Mouse (Mus musculus) stomach, embryonic 15.5 days (tissue): ENCODE results near the gene Pah. TPM values are rescaled to one million over a fixed set of nuclear protein-coding genes. Genes with fewer than 3 reads are reported as not detected.

Experiments
- ATAC-seq: fragments of 200-750 bp; cut with Nextera tagmentation; 2 replicates; pipeline ENCODE4 v1.8.0; 2017; ENCODE audit warnings: low read depth, moderate number of reproducible peaks, moderate TSS enrichment; ENCODE audit not compliant: insufficient read depth, low FRiP score
- H3K27ac ChIP-seq: fragments of 300-500 bp; sonication (generic); 2 replicates; pipeline ENCODE4 v1.5.1; 2015; ENCODE audit warnings: mild to moderate bottlenecking, inconsistent platforms
- H3K27me3 ChIP-seq: fragments of 300-500 bp; sonication (generic); replicated peaks from 2 replicates; pipeline ENCODE4 v1.6.1; 2015; ENCODE audit warnings: inconsistent platforms
- H3K36me3 ChIP-seq: fragments of 300-500 bp; sonication (generic); 2 replicates; pipeline ENCODE4 v1.6.1; 2015; ENCODE audit warnings: inconsistent platforms
- H3K4me1 ChIP-seq: fragments of 300-500 bp; sonication (generic); 2 replicates; pipeline ENCODE4 v1.6.1; 2015; ENCODE audit warnings: inconsistent platforms
- H3K4me2 ChIP-seq: fragments of 300-500 bp; sonication (generic); 2 replicates; pipeline ENCODE4 v1.6.1; 2015; ENCODE audit warnings: mild to moderate bottlenecking, inconsistent platforms
- H3K4me3 ChIP-seq: fragments of 300-500 bp; sonication (generic); replicated peaks from 2 replicates; pipeline ENCODE4 v1.5.1; 2015; ENCODE audit warnings: inconsistent platforms
- H3K9ac ChIP-seq: fragments of 300-500 bp; sonication (generic); 2 replicates; pipeline ENCODE4 v1.6.1; 2015; ENCODE audit warnings: inconsistent platforms
- H3K9me3 ChIP-seq: fragments of 300-500 bp; sonication (generic); 2 replicates; pipeline ENCODE4 v1.6.1; 2016; ENCODE audit warnings: inconsistent platforms
- WGBS: fragments of 180-500 bp; shearing (Covaris S2); methylation state at CpG from one replicate; pipeline ENCODE4 v1.1.7; 2015; 5-methylcytosine and 5-hydroxymethylcytosine counted together
- polyA plus RNA-seq: library from polyadenylated mRNA; unstranded; fragments of >200 nt; fragmentation: Nextera tagmentation; extraction: Ambion mirVana; gene quantifications from 2 replicates; pipeline ENCODE4 v1.2.1, GENCODE M21; 2015

The Pah gene
- polyA plus RNA-seq, 1 experiment from 2014 or later, result 6.8 TPM

DNA sequence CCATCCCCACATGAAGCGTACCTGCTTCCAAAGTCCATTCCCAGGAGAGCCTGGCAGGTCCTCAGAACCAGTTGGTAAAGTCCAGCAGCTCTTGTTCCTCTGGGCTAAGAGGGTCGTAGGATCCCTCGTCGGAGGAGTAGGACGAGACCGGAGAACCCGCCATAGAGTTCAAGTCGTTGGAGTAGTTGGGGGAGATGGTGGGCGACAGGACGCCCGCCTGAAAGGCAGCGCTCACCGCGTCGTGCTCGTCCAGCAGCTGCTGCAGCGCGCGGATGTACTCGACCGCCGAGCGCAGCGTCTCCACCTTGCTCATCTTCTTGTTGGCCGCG lies 29.3 kb upstream of the Pah start:
- peak overlapping the region; percentile 16; the same call in 1 of the 2 replicates for H3K9ac ChIP-seq
- no peak for ATAC-seq
- H3K9me3 ChIP-seq, result no peaks in the 10 kb centered on the region
- WGBS, result under 1% methylated on average over 26 of the region's 26 CpGs
- H3K4me1 ChIP-seq, result peaks cover 15% of the 10 kb centered on the region
- peak overlapping the region; percentile 56 for H3K4me3 ChIP-seq
- peak overlapping the region; percentile 99 for H3K4me2 ChIP-seq
- no peaks in the 10 kb centered on the region for H3K36me3 ChIP-seq
- peak overlapping the region; percentile 18; the same call in 1 of the 2 replicates for H3K27ac ChIP-seq
- peaks cover 89% of the 10 kb centered on the region for H3K27me3 ChIP-seq

DNA sequence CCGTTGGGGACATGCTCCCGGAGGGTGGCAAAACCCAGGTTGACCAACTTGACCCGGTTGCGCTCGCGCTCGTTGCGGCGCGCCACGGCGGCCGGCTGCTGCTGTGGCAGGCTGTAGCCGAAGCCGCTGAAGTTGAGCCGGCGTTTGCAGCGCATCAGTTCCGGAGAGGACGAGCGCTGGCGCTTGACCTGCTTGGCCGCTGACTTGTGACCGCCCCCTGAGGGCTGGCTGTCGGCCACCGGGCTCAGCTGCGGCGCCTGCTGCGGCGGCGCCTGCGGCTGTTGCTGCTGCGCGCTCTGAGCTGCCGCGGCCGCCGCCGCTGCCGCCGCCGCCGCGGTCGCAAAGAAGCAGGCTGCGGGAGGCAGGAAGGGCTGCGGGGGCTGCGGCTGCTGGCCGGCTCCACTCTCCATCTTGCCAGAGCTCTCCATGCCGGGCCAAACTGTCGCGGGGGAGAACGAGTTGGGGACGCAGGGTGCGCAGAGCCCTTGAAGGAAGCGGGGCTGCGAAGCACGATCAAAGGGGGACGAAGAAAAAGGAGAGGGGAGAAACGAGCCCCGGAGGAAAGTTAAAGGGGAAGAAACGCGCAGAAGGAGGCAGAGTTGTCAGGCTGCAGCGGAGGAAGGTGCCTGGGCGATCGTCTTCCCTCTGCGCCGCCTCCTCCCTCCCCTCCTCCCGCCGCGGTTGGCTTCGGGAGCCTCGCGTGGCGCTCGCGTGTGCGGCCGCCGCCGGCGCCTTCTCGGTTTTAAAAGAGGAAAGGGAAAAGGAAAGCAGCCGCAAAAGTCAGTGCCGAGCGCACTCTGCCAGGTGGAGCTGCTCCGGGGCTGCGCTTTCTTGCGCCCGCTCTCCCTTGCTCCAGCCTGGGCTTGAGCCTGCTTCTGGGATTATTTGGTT lies 28.7 kb upstream of the Pah start:
- H3K27me3 ChIP-seq, result peaks cover 86% of the 10 kb centered on the region
- H3K4me1 ChIP-seq, result peaks cover 15% of the 10 kb centered on the region
- H3K9me3 ChIP-seq, result no peaks in the 10 kb centered on the region
- no peaks in the 10 kb centered on the region for H3K36me3 ChIP-seq
- peak overlapping the region; percentile 16; the same call in 1 of the 2 replicates for H3K9ac ChIP-seq
- under 1% methylated on average over 66 of the region's 90 CpGs for WGBS
- peak overlapping the region; percentile 56 for H3K4me3 ChIP-seq
- ATAC-seq, result peak; percentile 14; the same call in 1 of the 2 replicates
- peak overlapping the region; percentile 18; the same call in 1 of the 2 replicates for H3K27ac ChIP-seq
- H3K4me2 ChIP-seq, result peak overlapping the region; percentile 99

DNA sequence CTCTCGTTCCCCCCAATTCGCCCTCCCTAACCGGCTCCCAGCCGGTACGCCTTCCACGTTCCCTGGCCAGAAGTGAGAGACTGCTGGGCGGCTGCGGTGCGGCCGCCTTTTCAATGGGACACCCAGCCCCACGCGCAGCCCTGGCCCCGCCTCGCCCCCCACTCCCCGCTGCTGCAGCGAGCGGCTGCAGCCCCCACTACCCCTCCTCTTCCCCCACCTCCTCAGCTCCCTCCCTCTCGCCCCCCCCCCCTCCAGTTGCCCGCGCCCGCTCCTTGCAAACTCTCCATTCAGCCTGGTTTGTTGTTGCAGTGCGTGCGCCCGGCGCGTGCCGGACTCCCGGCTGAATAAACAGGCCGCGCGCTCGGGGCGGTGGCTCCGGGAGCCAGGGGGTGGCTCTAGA lies 28.0 kb upstream of the Pah start, which contains the start of gene Ascl1:
TSS of gene Ascl1 (minus strand) at position 85 of the 400 bp plus-strand sequence.
- ATAC-seq, result peak; percentile 25
- Histone ChIP-seq H3K4me2 (peak within 1 kb of the TSS; percentile 99), H3K9me3 (no peaks in the 10 kb centered on the region), H3K27me3 (peaks cover 86% of the 10 kb centered on the region), H3K36me3 (no peaks in the 10 kb centered on the region), H3K27ac (peak within 1 kb of the TSS; percentile 18; the same call in 1 of the 2 replicates), H3K4me1 (peaks cover 15% of the 10 kb centered on the region), H3K9ac (peak within 1 kb of the TSS; percentile 16; the same call in 1 of the 2 replicates), H3K4me3 (peak within 1 kb of the TSS; percentile 56)
- under 1% methylated on average over 31 of the region's 34 CpGs for WGBS

DNA sequence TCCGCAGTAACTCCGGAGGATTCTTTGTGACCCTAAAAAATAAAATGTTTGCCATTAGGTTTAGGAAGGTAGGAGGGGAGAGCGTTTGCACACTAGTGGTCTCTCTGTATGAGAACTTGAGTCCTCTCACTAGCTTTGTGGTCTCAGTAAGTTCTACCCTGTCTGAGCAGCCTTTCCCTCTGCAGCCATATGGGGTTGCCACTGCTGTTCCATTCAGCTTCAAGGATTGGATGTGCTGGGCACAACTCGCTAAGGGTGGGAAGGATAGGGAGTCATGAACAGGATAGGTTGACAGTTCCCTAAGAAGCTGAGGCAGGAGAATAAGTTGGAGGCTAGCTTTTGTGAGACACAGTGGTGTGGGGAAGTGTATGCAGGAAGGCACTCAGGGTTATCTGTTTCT lies 27.4 kb upstream of the Pah start:
- H3K36me3 ChIP-seq, result no peaks in the 10 kb centered on the region
- H3K27ac ChIP-seq, result no peak overlapping the region
- no peaks in the 10 kb centered on the region for H3K9me3 ChIP-seq
- H3K4me2 ChIP-seq, result peak overlapping the region; percentile 99
- peaks cover 89% of the 10 kb centered on the region for H3K27me3 ChIP-seq
- peaks cover 15% of the 10 kb centered on the region for H3K4me1 ChIP-seq
- no peak overlapping the region for H3K9ac ChIP-seq
- H3K4me3 ChIP-seq, result peak overlapping the region; percentile 56
- 1% methylated on average over 4 of the region's 4 CpGs for whole genome bisulfite sequencing
- ATAC-seq, result no peak

DNA sequence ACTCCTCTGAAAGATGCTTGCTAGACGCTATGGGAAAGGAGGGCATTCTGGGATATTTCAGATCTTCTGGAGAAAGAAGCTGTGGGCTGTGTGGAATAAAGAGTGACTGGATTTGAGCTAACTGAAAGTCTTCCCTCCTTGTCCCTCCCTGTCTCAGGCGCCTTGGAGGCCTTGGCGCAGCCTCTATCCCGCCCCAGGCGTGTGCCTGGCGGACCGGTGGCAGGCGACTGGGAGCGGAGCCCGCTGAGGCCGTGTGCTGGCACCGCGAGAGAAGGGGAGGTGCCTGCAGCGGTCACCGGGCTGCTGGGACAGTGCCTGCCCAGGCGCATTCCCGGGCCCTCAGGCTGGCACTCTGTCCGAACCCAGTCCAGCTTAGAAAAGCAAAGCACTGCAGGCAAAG lies 27.0 kb upstream of the Pah start:
- Histone ChIP-seq H3K4me1 (peaks cover 15% of the 10 kb centered on the region), H3K9ac (no peak overlapping the region), H3K36me3 (no peaks in the 10 kb centered on the region), H3K4me2 (peak overlapping the region; percentile 38), H3K27me3 (peaks cover 86% of the 10 kb centered on the region), H3K9me3 (no peaks in the 10 kb centered on the region), H3K4me3 (peak overlapping the region; percentile 56), H3K27ac (no peak overlapping the region)
- WGBS, result under 1% methylated on average over 18 of the region's 18 CpGs
- ATAC-seq, result peak; percentile 44; the same call in 1 of the 2 replicates

DNA sequence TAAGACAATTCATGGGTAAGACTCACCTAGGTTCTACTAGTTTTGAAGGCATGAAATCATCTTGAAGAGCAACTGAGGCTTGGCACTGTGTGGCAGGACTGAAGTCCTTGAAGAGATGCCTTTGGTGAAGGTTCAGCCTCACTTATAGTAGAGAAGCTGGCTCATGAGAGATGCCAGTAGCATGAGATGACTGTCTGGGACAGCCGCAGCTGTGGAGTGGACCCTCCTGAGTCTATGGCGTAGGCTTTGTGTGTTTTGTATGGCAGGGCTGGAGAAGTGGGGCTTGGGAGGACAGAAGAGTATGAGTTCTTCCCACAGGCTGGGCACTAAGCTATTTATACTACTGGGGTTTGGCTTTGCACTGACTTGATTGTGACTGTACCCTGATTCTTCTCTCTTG lies 24.5 kb upstream of the Pah start:
- no peak overlapping the region for H3K27ac ChIP-seq
- H3K4me1 ChIP-seq, result peaks cover 15% of the 10 kb centered on the region
- no peak for ATAC-seq
- 96% methylated on average over 2 of the region's 2 CpGs for WGBS
- H3K9ac ChIP-seq, result no peak overlapping the region
- no peak overlapping the region for H3K4me2 ChIP-seq
- H3K27me3 ChIP-seq, result peaks cover 80% of the 10 kb centered on the region
- no peak overlapping the region for H3K4me3 ChIP-seq
- no peaks in the 10 kb centered on the region for H3K36me3 ChIP-seq
- H3K9me3 ChIP-seq, result no peaks in the 10 kb centered on the region

DNA sequence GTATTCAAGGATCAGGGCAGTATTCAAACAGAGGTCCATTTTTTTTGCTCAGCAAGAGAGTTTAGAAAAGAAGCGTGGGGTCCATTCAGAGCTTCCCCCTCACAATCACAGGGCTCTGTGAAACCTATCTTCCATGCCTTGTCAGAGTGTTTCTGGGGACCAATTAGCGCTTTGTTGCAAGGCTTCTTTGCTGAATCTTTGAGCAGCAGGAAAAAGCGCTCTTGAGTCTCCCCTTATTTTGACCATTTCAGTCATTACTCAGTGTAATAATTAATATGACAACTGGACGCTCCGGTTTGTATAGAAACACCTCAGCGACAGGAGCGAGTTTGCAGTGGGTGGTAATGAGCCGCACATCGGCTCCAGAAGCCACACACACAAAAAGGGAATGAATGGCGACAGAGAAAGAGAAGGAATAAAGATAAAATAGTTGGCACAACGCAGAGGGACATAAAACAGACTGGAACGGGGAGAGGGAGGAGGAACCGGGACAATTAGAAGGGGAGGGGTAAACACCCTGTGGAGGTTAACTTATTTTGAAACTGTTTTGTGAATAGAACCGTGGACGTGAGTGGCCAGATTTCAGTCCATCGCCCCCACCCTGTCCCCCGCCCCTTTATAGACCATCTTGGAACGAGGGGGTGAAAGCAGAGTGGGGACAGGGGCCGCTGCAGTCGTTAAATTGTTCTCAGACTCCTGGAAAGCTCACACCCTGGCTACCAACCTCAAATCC lies 20.5 kb upstream of the Pah start:
- no peak overlapping the region for H3K9ac ChIP-seq
- WGBS, result 22% methylated on average over 20 of the region's 20 CpGs
- H3K4me3 ChIP-seq, result no peak overlapping the region
- H3K9me3 ChIP-seq, result no peaks in the 10 kb centered on the region
- H3K4me2 ChIP-seq, result no peak overlapping the region
- ATAC-seq, result no peak
- H3K27ac ChIP-seq, result no peak overlapping the region
- H3K27me3 ChIP-seq, result peaks cover 60% of the 10 kb centered on the region
- no peaks in the 10 kb centered on the region for H3K4me1 ChIP-seq
- no peaks in the 10 kb centered on the region for H3K36me3 ChIP-seq

DNA sequence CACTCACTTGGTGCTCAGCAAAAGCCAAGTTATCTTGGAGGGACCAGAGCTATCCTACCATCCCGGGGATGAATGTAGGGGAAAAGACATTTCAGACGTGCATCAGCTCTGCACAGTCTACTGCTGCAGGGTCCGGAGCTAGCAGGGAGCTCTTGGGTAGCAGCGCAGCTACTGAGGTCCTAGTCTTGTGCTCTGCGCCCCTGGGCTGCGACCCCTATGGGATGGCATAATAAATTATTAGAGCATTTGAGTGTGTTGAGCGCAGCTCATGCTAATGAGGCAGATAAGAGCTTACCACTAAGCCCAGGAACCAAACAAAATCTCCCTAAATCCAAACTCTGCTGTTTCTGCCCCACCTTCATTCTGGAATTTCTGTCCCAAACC lies 19.9 kb upstream of the Pah start:
- no peak for ATAC-seq
- Histone ChIP-seq H3K27ac (no peak overlapping the region), H3K9me3 (no peaks in the 10 kb centered on the region), H3K36me3 (no peaks in the 10 kb centered on the region), H3K4me1 (no peaks in the 10 kb centered on the region), H3K9ac (no peak overlapping the region), H3K4me3 (no peak overlapping the region), H3K27me3 (peaks cover 58% of the 10 kb centered on the region), H3K4me2 (no peak overlapping the region)
- WGBS, result 14% methylated on average over 7 of the region's 7 CpGs

DNA sequence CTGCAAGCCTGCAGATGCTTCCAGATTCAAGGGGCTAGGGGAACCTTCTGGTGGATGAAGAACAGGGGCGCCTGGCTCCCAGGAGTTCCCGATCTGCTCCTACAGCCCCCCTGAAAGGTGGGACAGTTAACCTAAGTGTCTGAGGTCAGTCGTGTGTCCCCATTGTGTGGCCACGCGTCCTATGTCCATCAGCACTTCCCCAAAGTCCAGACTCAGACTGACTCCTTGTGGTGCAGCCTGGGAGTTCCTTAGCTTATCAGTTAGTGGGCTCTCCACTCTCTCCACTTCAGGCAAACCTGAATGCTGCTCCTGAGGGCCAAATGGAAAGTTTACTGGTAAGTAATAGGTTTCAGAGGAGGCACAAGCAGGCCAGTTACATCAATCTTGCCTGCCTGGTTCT lies 19.3 kb upstream of the Pah start:
- no peaks in the 10 kb centered on the region for H3K36me3 ChIP-seq
- no peaks in the 10 kb centered on the region for H3K9me3 ChIP-seq
- H3K9ac ChIP-seq, result no peak overlapping the region
- no peak overlapping the region for H3K27ac ChIP-seq
- H3K4me3 ChIP-seq, result no peak overlapping the region
- H3K27me3 ChIP-seq, result peaks cover 52% of the 10 kb centered on the region
- no peak overlapping the region for H3K4me2 ChIP-seq
- no peaks in the 10 kb centered on the region for H3K4me1 ChIP-seq
- 18% methylated on average over 5 of the region's 5 CpGs for WGBS
- no peak; the same call in 1 of the 2 replicates for ATAC-seq

DNA sequence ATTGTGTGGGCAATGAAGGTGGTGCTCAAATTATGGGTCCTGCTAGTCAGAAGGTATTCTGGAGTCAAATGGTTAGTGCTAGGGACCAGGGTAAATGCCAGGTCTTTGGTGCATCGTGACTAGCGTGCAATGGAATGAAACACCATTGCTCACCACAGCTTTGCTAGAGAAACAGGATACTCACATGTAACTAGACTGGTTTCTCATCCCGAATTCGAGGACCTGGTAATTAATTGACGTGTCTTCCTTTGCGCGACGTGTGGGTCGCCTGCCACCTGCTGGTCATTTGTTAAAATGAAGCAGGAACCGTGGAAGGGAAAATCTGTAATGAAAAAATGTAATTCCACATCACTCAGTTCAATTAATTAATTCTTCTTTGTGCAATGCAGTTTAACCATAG lies 17.6 kb upstream of the Pah start:
- H3K27ac ChIP-seq, result no peak overlapping the region
- H3K4me1 ChIP-seq, result no peaks in the 10 kb centered on the region
- 2% methylated on average over 10 of the region's 10 CpGs for WGBS
- H3K4me2 ChIP-seq, result no peak overlapping the region
- H3K4me3 ChIP-seq, result no peak overlapping the region
- no peak overlapping the region for H3K9ac ChIP-seq
- peaks cover 38% of the 10 kb centered on the region for H3K27me3 ChIP-seq
- H3K36me3 ChIP-seq, result no peaks in the 10 kb centered on the region
- no peaks in the 10 kb centered on the region for H3K9me3 ChIP-seq
- no peak for ATAC-seq

DNA sequence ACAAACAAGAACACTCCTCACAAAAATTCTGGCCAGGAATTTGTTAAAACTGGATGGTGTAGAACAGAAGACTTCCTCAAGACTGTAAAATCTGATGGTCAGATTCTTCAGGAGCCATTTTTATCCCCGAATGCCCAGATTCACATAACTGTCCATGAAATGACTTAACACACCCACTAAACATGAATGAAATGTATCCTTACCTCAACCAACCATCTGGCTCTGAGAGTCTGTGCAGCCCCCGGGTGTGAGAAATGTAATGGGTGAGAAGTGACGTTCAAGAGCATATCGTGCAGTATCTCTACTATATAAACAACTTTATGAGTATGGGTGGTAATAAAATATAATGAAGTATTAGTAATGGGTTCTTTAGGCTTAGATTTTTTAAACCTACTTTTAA lies 13.0 kb upstream of the Pah start:
- Histone ChIP-seq H3K9me3 (no peaks in the 10 kb centered on the region), H3K9ac (no peak overlapping the region), H3K36me3 (no peaks in the 10 kb centered on the region), H3K27me3 (peaks cover 4% of the 10 kb centered on the region; the same call in 1 of the 2 replicates), H3K27ac (no peak overlapping the region), H3K4me2 (no peak overlapping the region), H3K4me1 (no peaks in the 10 kb centered on the region), H3K4me3 (no peak overlapping the region)
- WGBS, result 76% methylated on average over 4 of the region's 4 CpGs
- no peak for ATAC-seq

DNA sequence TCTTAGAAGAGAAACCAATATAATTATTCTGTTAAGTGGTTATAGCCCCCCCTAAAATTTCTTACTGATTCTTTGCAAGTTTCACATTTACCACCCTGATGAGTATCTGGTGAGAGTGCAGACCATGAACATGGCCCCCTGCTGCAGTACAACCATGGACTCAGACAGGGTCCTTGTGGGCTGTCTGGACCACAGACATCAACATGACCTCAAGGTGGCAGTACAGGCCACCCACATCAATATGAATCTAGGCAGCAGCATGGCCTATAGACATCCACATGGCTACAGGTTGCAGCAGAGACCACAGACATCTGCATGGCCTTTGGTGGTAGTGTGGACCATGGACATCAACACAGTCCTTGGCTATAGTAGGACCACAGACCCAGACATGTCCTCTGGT lies 8.5 kb upstream of the Pah start:
- Histone ChIP-seq H3K4me3 (no peak overlapping the region), H3K27me3 (no peaks in the 10 kb centered on the region), H3K36me3 (no peaks in the 10 kb centered on the region), H3K9me3 (no peaks in the 10 kb centered on the region), H3K4me1 (no peaks in the 10 kb centered on the region), H3K27ac (no peak overlapping the region), H3K9ac (no peak overlapping the region), H3K4me2 (no peak overlapping the region)
- ATAC-seq, result no peak
